33 mouse cellular contexts compared by ENCODE assay signal in genomic region chr2:91622356-91622755, GRCm38 (mm10). TPM values are rescaled to one million over a fixed set of nuclear protein-coding genes. Genes with fewer than 3 reads are reported as not detected.
"Had no signal": no experiment of that assay in that cellular context is flagged by ENCODE, and none has a peak within 500 bp of the region (broad histone marks: within the 10 kb centered on the region; RNA-seq: fewer than 3 reads in every experiment).

No protein-coding gene starts in this region.

- H3K4me1 ChIP-seq: limb, embryonic 10.5 days; limb, embryonic 12.5 days; limb, embryonic 13.5 days; limb, embryonic 15.5 days; liver, embryonic 12.5 days; liver, embryonic 13.5 days; liver, embryonic 15.5 days; lung, embryonic 15.5 days; midbrain, embryonic 10.5 days; midbrain, embryonic 12.5 days; midbrain, embryonic 13.5 days; midbrain, embryonic 15.5 days; neural tube, embryonic 12.5 days had no signal

- H3K9me3 ChIP-seq: limb, embryonic 10.5 days; limb, embryonic 12.5 days; limb, embryonic 13.5 days; limb, embryonic 15.5 days; liver, embryonic 12.5 days; liver, embryonic 13.5 days; liver, embryonic 15.5 days; lung, embryonic 15.5 days; megakaryocyte, embryonic 14.5 days; midbrain, embryonic 10.5 days; midbrain, embryonic 12.5 days; midbrain, embryonic 13.5 days; midbrain, embryonic 15.5 days; neural tube, embryonic 12.5 days had no signal

- DNase-seq: left cerebral cortex, postnatal 4 days; liver; liver, embryonic 13.5 days; liver, postnatal 0 days; lung, adult 18-20 months; lung, adult 2 months; lung, embryonic 14.5 days; lung, postnatal 10 days; lung, postnatal 14 days; lung, postnatal 36 days; lung, postnatal 4 days; midbrain, embryonic 14.5 days had no signal

- H3K4me3 ChIP-seq: limb, embryonic 10.5 days; limb, embryonic 12.5 days; limb, embryonic 13.5 days; limb, embryonic 15.5 days; liver, embryonic 12.5 days; liver, embryonic 13.5 days; liver, embryonic 15.5 days; lung, embryonic 15.5 days; megakaryocyte, embryonic 14.5 days; midbrain, embryonic 10.5 days; midbrain, embryonic 12.5 days; midbrain, embryonic 13.5 days; midbrain, embryonic 15.5 days; myocyte; neural tube, embryonic 12.5 days had no signal

- H3K27ac ChIP-seq: limb, embryonic 10.5 days; limb, embryonic 12.5 days; limb, embryonic 13.5 days; limb, embryonic 15.5 days; liver, embryonic 12.5 days; liver, embryonic 13.5 days; liver, embryonic 14.5 days; liver, embryonic 15.5 days; lung, embryonic 15.5 days; macrophage; midbrain, embryonic 10.5 days; midbrain, embryonic 12.5 days; midbrain, embryonic 13.5 days; midbrain, embryonic 15.5 days; neural tube, embryonic 12.5 days had no signal

- H3K27me3 ChIP-seq: limb, embryonic 12.5 days; limb, embryonic 13.5 days; limb, embryonic 15.5 days; liver, embryonic 13.5 days; liver, embryonic 15.5 days; lung, embryonic 15.5 days; midbrain, embryonic 12.5 days; midbrain, embryonic 13.5 days; midbrain, embryonic 15.5 days; neural tube, embryonic 12.5 days had no signal

RNA-seq across cellular contexts. Expression of gene F2, which starts 13.9 kb away (rescaled TPM):
- total RNA-seq: left cerebral cortex, postnatal 36 days; megakaryocyte progenitor cell, adult 5-6 weeks; megakaryocyte, adult 5-6 weeks; midbrain, postnatal 0 days; monocyte, adult 5-6 weeks had no signal
- polyA plus RNA-seq: limb, embryonic 10.5 days; macrophage; midbrain, embryonic 12.5 days; midbrain, embryonic 13.5 days had no signal
